Mouse (Mus musculus) urinary bladder, adult 18-20 months (tissue): ENCODE measurements around the gene Csf3.
"Not testable (repeated sequence)": the region's sequence is repeated elsewhere in the genome, so short reads cannot be mapped to it uniquely, and the experiment has no call there.

Experiments used
- DNase-seq, 2 experiments: peaks; one replicate each; pipeline ENCODE4 v3.0.0; 2022; ENCODE audit warnings: low spot score in 2 of 2, mixed read lengths in 2 of 2

Csf3 gene

GRCm38 (mm10) chr11:98696454-98697216 is 4.4 kb upstream of the Csf3 start:
- DNase-seq, result no peak

- DNase-seq, result no peak
Measured at GRCm38 (mm10) chr11:98697225-98697624, 3.8 kb upstream of the Csf3 start.

- DNase-seq, result no peak
Measured at GRCm38 (mm10) chr11:98698849-98699640, 2.0 kb upstream of the Csf3 start.

- DNase-seq, result peak; percentile 65 to 68
Measured at GRCm38 (mm10) chr11:98699911-98700310, 1.2 kb upstream of the Csf3 start.

- DNase-seq, result no peak
Measured at GRCm38 (mm10) chr11:98702323-98702722, 1.3 kb downstream of the Csf3 start.

- DNase-seq, result no peak
Measured at GRCm38 (mm10) chr11:98705021-98705420, 4.0 kb downstream of the Csf3 start.

GRCm38 (mm10) chr11:98707401-98708281 is 6.6 kb downstream of the Csf3 start:
- DNase-seq, result no peak

- DNase-seq, result no peak
Measured at GRCm38 (mm10) chr11:98708282-98708956, 7.4 kb downstream of the Csf3 start.

GRCm38 (mm10) chr11:98709001-98709741 is 8.1 kb downstream of the Csf3 start:
- peak; percentile 46 to 48 for DNase-seq

GRCm38 (mm10) chr11:98710416-98711045 is 9.5 kb downstream of the Csf3 start:
- peak; percentile 60 to 78 for DNase-seq

GRCm38 (mm10) chr11:98711046-98711434 is 10.0 kb downstream of the Csf3 start:
- DNase-seq, result no peak

- DNase-seq, result not testable (repeated sequence)
Measured at GRCm38 (mm10) chr11:98712009-98712408, 10.9 kb downstream of the Csf3 start.

GRCm38 (mm10) chr11:98713703-98714102 is 12.6 kb downstream of the Csf3 start:
- DNase-seq, result no peak

- DNase-seq, result no peak
Measured at GRCm38 (mm10) chr11:98715946-98716345, 14.9 kb downstream of the Csf3 start.

- peak in 1 of 2 experiments; percentile 28 for DNase-seq
Measured at GRCm38 (mm10) chr11:98717904-98718303, 16.8 kb downstream of the Csf3 start.

GRCm38 (mm10) chr11:98720756-98721155 is 19.7 kb downstream of the Csf3 start:
- no peak for DNase-seq

- peak; percentile 18 to 64 for DNase-seq
Measured at GRCm38 (mm10) chr11:98721458-98722226, 20.6 kb downstream of the Csf3 start.

GRCm38 (mm10) chr11:98723098-98723497 is 22.0 kb downstream of the Csf3 start:
- no peak for DNase-seq

GRCm38 (mm10) chr11:98725926-98726506 is 25.0 kb downstream of the Csf3 start:
- DNase-seq, result no peak
